Mouse (Mus musculus) neural tube, embryonic 13.5 days (tissue): ENCODE data around the gene Ywhae. TPM values are rescaled to one million over a fixed set of nuclear protein-coding genes. Genes with fewer than 3 reads are reported as not detected.
A peak's percentile ranks its signal among the peaks of the same experiment; 100 is the strongest.
"Not testable (repeated sequence)": the region's sequence is repeated elsewhere in the genome, so short reads cannot be mapped to it uniquely, and the experiment has no call there.

ENCODE experiments used
- ATAC-seq: fragments of 200-750 bp; cut with Nextera tagmentation; 2 replicates; pipeline ENCODE4 v1.8.0; 2017; ENCODE audit warnings: low read depth, mild to moderate bottlenecking, moderate TSS enrichment, moderate library complexity
- H3K27ac ChIP-seq: fragments of 300-500 bp; sonication (generic); replicated peaks from 2 replicates; pipeline ENCODE4 v1.5.1; 2015; ENCODE audit warnings: moderate library complexity, mild to moderate bottlenecking, inconsistent platforms
- H3K27me3 ChIP-seq: fragments of 300-500 bp; sonication (generic); 2 replicates; pipeline ENCODE4 v1.6.1; 2015; ENCODE audit warnings: mild to moderate bottlenecking, inconsistent platforms
- H3K36me3 ChIP-seq: fragments of 300-500 bp; sonication (generic); 2 replicates; pipeline ENCODE4 v1.6.1; 2015; ENCODE audit warnings: mild to moderate bottlenecking, inconsistent platforms
- H3K4me1 ChIP-seq: fragments of 300-500 bp; sonication (generic); replicated peaks from 2 replicates; pipeline ENCODE4 v1.6.1; 2015; ENCODE audit warnings: inconsistent platforms
- H3K4me2 ChIP-seq: fragments of 300-500 bp; sonication (generic); 2 replicates; pipeline ENCODE4 v1.6.1; 2015; ENCODE audit warnings: inconsistent platforms, mild to moderate bottlenecking, moderate library complexity
- H3K4me3 ChIP-seq: fragments of 300-500 bp; sonication (generic); 2 replicates; pipeline ENCODE4 v1.5.1; 2015; ENCODE audit warnings: mild to moderate bottlenecking, inconsistent platforms
- H3K9ac ChIP-seq: fragments of 300-500 bp; sonication (generic); 2 replicates; pipeline ENCODE4 v1.6.1; 2015; ENCODE audit warnings: moderate library complexity, mild to moderate bottlenecking, inconsistent platforms
- H3K9me3 ChIP-seq: fragments of 300-500 bp; sonication (generic); 2 replicates; pipeline ENCODE4 v1.6.1; 2016; ENCODE audit warnings: inconsistent platforms
- WGBS: fragments of 180-500 bp; shearing (Covaris S2); methylation state at CpG from one replicate; pipeline ENCODE4 v1.1.7; 2015; 5-methylcytosine and 5-hydroxymethylcytosine counted together
- polyA plus RNA-seq: library from polyadenylated mRNA; unstranded; fragments of >200 nt; fragmentation: Nextera tagmentation; extraction: Ambion mirVana; gene quantifications from 2 replicates; pipeline ENCODE4 v1.2.1, GENCODE M21; 2015

Ywhae gene
- polyA plus RNA-seq, 1 experiment from 2014 or later, result 1,498 TPM

DNA sequence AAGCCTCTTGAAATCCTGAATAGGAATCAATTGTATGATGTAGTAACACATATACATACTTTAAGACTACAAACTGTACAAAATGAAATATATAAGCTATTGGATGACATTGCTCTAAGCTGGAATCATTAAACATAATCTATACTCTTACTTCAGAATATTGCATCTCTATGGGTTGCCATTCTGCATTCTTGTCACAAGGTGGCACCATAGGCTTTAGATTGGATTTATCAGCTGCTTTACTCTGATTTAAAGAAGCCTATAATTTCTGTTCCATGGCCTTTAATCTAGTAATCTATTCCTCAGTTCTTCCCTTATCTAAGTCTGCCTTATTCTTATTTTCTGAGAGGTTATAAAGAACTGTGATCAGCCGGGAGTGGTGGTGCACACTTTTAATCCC, 18.7 kb upstream of the Ywhae start:
- Histone ChIP-seq H3K27ac (no peak overlapping the region), H3K9ac (no peak overlapping the region), H3K4me2 (no peak overlapping the region), H3K9me3 (no peaks in the 10 kb centered on the region), H3K4me1 (no peaks in the 10 kb centered on the region), H3K27me3 (no peaks in the 10 kb centered on the region), H3K36me3 (no peaks in the 10 kb centered on the region), H3K4me3 (no peak overlapping the region)
- WGBS, result 93% methylated on average over 1 of the region's 1 CpGs
- ATAC-seq, result no peak

- no peaks in the 10 kb centered on the region for H3K27me3 ChIP-seq
- H3K4me2 ChIP-seq, result peak overlapping the region; percentile 25; the same call in 1 of the 2 replicates
- H3K4me1 ChIP-seq, result no peaks in the 10 kb centered on the region
- no peak overlapping the region for H3K4me3 ChIP-seq
- H3K9ac ChIP-seq, result no peak overlapping the region
- no peak for ATAC-seq
- no peaks in the 10 kb centered on the region for H3K36me3 ChIP-seq
- WGBS, result 27% methylated on average over 12 of the region's 12 CpGs
- 0 out of 2 replicates have a peak, but pooled peaks cover 2% of the 10 kb centered on the region for H3K9me3 ChIP-seq
- H3K27ac ChIP-seq, result no peak overlapping the region
These were observed 17.1 kb upstream of the Ywhae start for GRCm38 (mm10) chr11:75715556-75715955.

DNA sequence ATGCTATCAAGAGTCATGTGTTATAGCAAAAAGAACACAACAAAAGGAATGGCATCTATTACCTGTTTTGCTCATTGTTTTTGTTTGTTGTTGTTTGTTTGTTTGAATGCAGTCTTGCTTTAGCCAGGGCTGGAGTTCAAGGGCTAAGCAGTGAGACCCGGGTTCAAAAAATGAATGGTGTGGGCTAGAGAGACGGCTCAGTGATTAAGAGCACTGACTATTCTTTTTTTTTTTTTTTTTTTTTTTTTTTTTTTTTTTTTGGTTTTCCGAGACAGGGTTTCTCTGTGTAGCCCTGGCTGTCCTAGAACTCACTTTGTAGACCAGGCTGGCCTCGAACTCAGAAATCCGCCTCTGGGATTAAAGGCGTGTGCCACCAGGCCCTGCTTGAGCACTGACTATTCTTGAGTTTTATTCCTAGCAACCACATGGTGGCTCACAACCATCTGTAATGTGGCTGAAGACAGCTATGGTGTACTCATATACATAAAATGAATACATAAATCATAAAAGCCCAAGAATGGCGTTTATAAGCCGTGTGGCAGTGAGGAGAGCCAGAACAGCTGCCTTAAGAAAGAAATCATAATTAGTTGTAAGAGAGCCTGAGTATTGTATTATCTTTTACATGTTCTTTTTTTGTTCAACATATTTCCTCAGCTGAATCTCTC, 15.9 kb upstream of the Ywhae start:
- H3K27me3 ChIP-seq, result no peaks in the 10 kb centered on the region
- no peak overlapping the region for H3K9ac ChIP-seq
- H3K36me3 ChIP-seq, result no peaks in the 10 kb centered on the region
- H3K9me3 ChIP-seq, result peaks cover 12% of the 10 kb centered on the region
- no peak overlapping the region for H3K4me3 ChIP-seq
- no peak overlapping the region for H3K27ac ChIP-seq
- no peak overlapping the region for H3K4me2 ChIP-seq
- ATAC-seq, result no peak
- no peaks in the 10 kb centered on the region for H3K4me1 ChIP-seq
- WGBS, result 83% methylated on average over 8 of the region's 8 CpGs

DNA sequence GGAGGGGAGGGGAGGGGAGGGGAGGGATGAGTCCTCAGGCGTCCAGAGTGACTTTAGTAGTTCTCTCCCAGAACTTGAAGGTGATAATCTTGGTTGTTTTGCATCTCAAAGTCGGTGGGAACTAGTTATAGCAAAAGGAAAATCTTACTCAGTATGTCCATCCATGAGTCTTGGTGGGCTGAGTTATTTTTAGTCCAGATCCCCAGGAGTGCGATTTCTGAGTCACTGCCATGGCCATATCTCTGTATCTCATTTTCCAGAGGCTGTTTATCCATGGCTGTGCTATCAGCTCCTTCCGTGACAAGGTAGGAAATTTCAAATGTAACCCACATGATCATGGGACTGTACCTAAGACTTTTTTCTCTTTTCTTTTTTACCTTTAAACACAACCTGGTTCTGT, 10.3 kb upstream of the Ywhae start:
- ATAC-seq, result no peak
- Histone ChIP-seq H3K27ac (no peak overlapping the region), H3K36me3 (no peaks in the 10 kb centered on the region), H3K4me1 (no peaks in the 10 kb centered on the region), H3K9me3 (peaks cover 12% of the 10 kb centered on the region), H3K9ac (no peak overlapping the region), H3K27me3 (no peaks in the 10 kb centered on the region), H3K4me3 (no peak overlapping the region), H3K4me2 (no peak overlapping the region)
- WGBS, result 56% methylated on average over 4 of the region's 4 CpGs

- Histone ChIP-seq H3K27me3 (no peaks in the 10 kb centered on the region), H3K36me3 (no peaks in the 10 kb centered on the region), H3K4me2 (no peak overlapping the region), H3K4me1 (peaks cover 12% of the 10 kb centered on the region), H3K9me3 (no peaks in the 10 kb centered on the region), H3K9ac (no peak overlapping the region), H3K4me3 (no peak overlapping the region), H3K27ac (no peak overlapping the region)
- ATAC-seq, result no peak
- 72% methylated on average over 2 of the region's 2 CpGs for WGBS
These were observed 5.5 kb upstream of the Ywhae start for GRCm38 (mm10) chr11:75727168-75727567.

- H3K27me3 ChIP-seq, H3K27ac ChIP-seq, H3K4me2 ChIP-seq, H3K9ac ChIP-seq, H3K36me3 ChIP-seq, ATAC-seq, H3K9me3 ChIP-seq, H3K4me3 ChIP-seq: not testable (repeated sequence)
- peaks cover 14% of the 10 kb centered on the region for H3K4me1 ChIP-seq
- WGBS, result 90% methylated on average over 6 of the region's 6 CpGs
These were observed 5.0 kb upstream of the Ywhae start for GRCm38 (mm10) chr11:75727659-75728058.

- H3K9me3 ChIP-seq, result no peaks in the 10 kb centered on the region
- ATAC-seq, result peak; percentile 65
- peak overlapping the region; percentile 100 for H3K27ac ChIP-seq
- WGBS, result under 1% methylated on average over 52 of the region's 52 CpGs
- H3K4me3 ChIP-seq, result peak overlapping the region; percentile 75
- H3K4me1 ChIP-seq, result peaks cover 53% of the 10 kb centered on the region
- peak overlapping the region; percentile 97 for H3K9ac ChIP-seq
- H3K4me2 ChIP-seq, result peak overlapping the region; percentile 83
- H3K36me3 ChIP-seq, result 0 out of 2 replicates have a peak, but pooled peaks cover under 1% of the 10 kb centered on the region
- no peaks in the 10 kb centered on the region for H3K27me3 ChIP-seq
These were observed 715 bp downstream of the Ywhae start for GRCm38 (mm10) chr11:75733227-75733940.

- H3K4me2 ChIP-seq, result peak overlapping the region; percentile 83
- ATAC-seq, result no peak
- H3K36me3 ChIP-seq, result peaks cover 11% of the 10 kb centered on the region; the same call in 1 of the 2 replicates
- peak overlapping the region; percentile 75 for H3K4me3 ChIP-seq
- H3K4me1 ChIP-seq, result peaks cover 62% of the 10 kb centered on the region
- 70% methylated on average over 5 of the region's 5 CpGs for WGBS
- H3K27me3 ChIP-seq, result no peaks in the 10 kb centered on the region
- H3K9me3 ChIP-seq, result no peaks in the 10 kb centered on the region
- no peak overlapping the region for H3K27ac ChIP-seq
- peak overlapping the region; percentile 97 for H3K9ac ChIP-seq
These were observed 3.0 kb downstream of the Ywhae start for GRCm38 (mm10) chr11:75735462-75736252.

- Histone ChIP-seq H3K27me3 (no peaks in the 10 kb centered on the region), H3K27ac (no peak overlapping the region), H3K36me3 (peaks cover 11% of the 10 kb centered on the region; the same call in 1 of the 2 replicates), H3K9me3 (no peaks in the 10 kb centered on the region), H3K4me1 (peaks cover 65% of the 10 kb centered on the region), H3K9ac (peak overlapping the region; percentile 39; the same call in 1 of the 2 replicates), H3K4me3 (0 out of 2 replicates have a peak overlapping the region, but pooled peaks have one; percentile 9), H3K4me2 (peak overlapping the region; percentile 83)
- no peak for ATAC-seq
- 81% methylated on average over 3 of the region's 3 CpGs for WGBS
These were observed 4.3 kb downstream of the Ywhae start for GRCm38 (mm10) chr11:75736978-75737377.

DNA sequence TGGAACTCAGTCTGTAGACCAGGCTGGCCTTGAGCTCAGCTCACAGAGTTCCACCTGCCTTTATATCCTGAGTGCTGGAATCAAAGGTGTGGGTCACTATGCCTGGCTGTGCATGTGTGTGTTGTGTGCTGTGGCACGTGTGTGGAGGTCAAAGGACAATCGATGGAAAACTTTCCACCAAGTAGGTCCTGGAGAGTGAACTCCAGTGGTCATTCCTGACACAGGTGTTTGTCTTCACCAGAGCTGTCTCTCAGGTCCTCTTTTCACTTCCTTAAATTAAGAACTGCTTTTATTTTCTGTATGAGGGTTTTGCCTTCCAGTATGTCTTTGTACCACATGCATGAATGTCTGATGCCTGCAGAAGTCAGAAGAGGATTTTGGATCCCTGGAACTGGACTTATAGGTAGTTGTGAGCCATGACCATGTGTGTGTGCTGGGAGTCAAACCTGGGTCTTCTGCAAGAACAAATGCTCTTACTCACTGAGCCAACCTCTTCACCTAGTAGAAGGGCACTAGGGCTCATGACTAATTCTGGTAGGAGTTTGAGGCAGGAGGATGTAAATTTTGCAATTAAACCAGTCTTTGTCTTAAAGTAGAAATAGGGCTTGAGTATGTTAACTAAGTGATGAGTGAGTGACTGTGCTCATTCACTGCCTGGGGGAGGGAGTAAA, 5.3 kb downstream of the Ywhae start:
- 90% methylated on average over 2 of the region's 2 CpGs for WGBS
- H3K9ac ChIP-seq, result no peak overlapping the region
- peaks cover 64% of the 10 kb centered on the region for H3K4me1 ChIP-seq
- no peak for ATAC-seq
- H3K9me3 ChIP-seq, result no peaks in the 10 kb centered on the region
- H3K27ac ChIP-seq, result no peak overlapping the region
- no peaks in the 10 kb centered on the region for H3K27me3 ChIP-seq
- H3K4me3 ChIP-seq, result no peak overlapping the region
- peak overlapping the region; percentile 21; the same call in 1 of the 2 replicates for H3K4me2 ChIP-seq
- H3K36me3 ChIP-seq, result peaks cover 15% of the 10 kb centered on the region; the same call in 1 of the 2 replicates

DNA sequence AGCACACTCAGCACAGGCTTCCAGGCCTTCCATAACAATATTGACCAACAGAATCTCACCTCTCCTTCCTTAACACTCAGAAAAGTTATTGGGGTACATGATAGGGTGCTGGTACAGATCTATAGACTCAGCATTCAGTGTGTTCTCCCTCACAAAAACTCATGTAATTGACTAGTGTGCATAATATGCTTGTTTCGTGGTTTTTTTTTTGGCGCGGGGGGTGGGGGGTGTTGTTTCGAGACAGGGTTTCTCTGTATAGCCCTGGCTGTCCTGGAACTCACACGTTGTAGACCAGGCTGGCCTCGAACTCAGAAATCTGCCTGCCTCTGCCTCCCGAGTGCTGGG, 5.8 kb downstream of the Ywhae start:
- Histone ChIP-seq H3K4me1 (peaks cover 64% of the 10 kb centered on the region), H3K27me3 (no peaks in the 10 kb centered on the region), H3K9ac (no peak overlapping the region), H3K36me3 (peaks cover 19% of the 10 kb centered on the region; the same call in 1 of the 2 replicates), H3K4me2 (no peak overlapping the region), H3K9me3 (no peaks in the 10 kb centered on the region), H3K27ac (no peak overlapping the region), H3K4me3 (no peak overlapping the region)
- 96% methylated on average over 7 of the region's 7 CpGs for WGBS
- ATAC-seq, result no peak
